Mouse (Mus musculus): ENCODE data around the gene Dst. TPM values are rescaled to one million over a fixed set of nuclear protein-coding genes. Genes with fewer than 3 reads are reported as not detected.
"Not testable (repeated sequence)": the region's sequence is repeated elsewhere in the genome, so short reads cannot be mapped to it uniquely, and the experiment has no call there.

Gene Dst
- polyA plus RNA-seq, 1 experiment from 2014 or later = 17.9 TPM

GRCm38 (mm10) chr1:34066401-34066800, 158.4 kb downstream of the Dst start:
- H3K27ac ChIP-seq (replicated peaks) = 0 out of 2 replicates have a peak overlapping the region, but pooled peaks have one; percentile 24
- 80% methylated on average over 4 of the region's 4 CpGs for WGBS

DNA sequence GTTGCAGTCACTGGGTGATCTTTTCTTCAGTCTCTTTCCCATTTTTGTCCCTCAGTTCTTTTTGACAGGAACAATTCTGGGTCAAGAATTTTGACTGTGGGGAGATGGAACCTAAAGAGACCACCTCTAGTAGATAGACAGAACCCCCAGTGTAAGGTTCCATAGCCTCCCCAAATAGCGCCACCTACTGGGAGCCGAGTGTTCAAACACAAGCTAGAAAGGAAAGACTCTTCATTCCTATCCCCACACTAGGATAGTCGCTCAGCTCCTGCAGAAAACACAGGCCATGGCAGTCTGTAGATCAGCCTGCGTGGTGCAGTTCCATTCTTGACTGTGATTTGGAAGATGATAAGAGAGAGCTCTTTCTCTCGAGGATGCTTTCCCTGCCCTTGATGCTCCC, 160.3 kb downstream of the Dst start:
- H3K9me3 ChIP-seq = no peaks in the 10 kb centered on the region
- no peak overlapping the region for H3K27ac ChIP-seq (replicated peaks)
- ATAC-seq (ENCODE audit: extremely low read depth, insufficient number of reproducible peaks, low FRiP score, low TSS enrichment) = no peak
- H3K9ac ChIP-seq = no peak overlapping the region
- H3K4me2 ChIP-seq = no peak overlapping the region
- H3K27me3 ChIP-seq (replicated peaks) = no peaks in the 10 kb centered on the region
- H3K36me3 ChIP-seq = no peaks in the 10 kb centered on the region
- H3K4me3 ChIP-seq = no peak overlapping the region
- 43% methylated on average over 5 of the region's 5 CpGs for WGBS
- H3K4me1 ChIP-seq = peaks cover 65% of the 10 kb centered on the region

More at GRCm38 (mm10) chr1:34066401-34066800, 158.4 kb downstream of the Dst start:
- H3K4me3 ChIP-seq; H3K36me3 ChIP-seq; H3K27me3 ChIP-seq (replicated peaks); ATAC-seq (ENCODE audit: extremely low read depth, insufficient number of reproducible peaks, low FRiP score, low TSS enrichment); H3K9me3 ChIP-seq; H3K9ac ChIP-seq; H3K4me2 ChIP-seq: not testable (repeated sequence)
- peaks cover 55% of the 10 kb centered on the region for H3K4me1 ChIP-seq

DNA sequence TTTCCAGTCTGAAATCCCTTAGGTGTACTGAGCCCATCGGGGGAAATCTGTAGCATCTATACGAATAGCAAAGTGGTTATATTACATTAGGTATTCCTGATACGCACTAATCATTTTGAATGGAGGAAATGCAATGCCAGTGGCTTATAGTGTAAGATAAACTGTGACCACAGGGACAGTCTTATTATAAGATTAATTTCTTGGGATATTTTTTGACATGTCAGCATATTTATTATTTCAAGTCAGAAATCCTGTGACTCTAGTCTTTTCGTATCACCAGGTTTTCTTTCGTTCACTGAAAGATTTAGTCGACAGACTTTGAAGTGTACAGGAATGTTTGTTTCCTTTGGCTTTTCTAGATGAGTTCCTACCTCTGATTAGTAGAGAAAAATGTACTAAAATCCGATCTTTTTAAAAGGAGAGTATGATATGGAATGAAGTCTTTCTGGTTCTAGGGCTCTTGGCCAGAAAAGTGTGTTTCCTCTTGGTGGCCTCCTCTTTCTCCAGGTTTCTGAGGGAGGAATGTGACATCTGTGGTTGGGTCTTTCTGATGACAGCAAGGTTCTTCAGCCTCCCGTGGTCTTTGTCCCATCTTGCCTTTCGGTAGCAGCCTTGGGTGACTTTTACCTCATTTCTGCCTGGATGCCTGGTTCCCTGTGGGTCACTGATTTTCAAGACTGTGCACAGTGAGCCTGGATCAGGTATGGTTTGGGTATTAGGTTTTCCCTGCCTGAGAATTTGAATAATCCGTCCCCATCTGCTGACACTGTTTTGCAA, 161.7 kb downstream of the Dst start:
- H3K9ac ChIP-seq = no peak overlapping the region
- no peak for ATAC-seq (ENCODE audit: extremely low read depth, insufficient number of reproducible peaks, low FRiP score, low TSS enrichment)
- peak overlapping the region; percentile 10; the same call in 1 of the 2 replicates for H3K4me2 ChIP-seq
- no peak overlapping the region for H3K4me3 ChIP-seq
- whole genome bisulfite sequencing = 76% methylated on average over 10 of the region's 10 CpGs
- H3K27ac ChIP-seq (replicated peaks) = no peak overlapping the region; the same call in 1 of the 2 replicates
- no peaks in the 10 kb centered on the region for H3K9me3 ChIP-seq
- no peaks in the 10 kb centered on the region for H3K27me3 ChIP-seq (replicated peaks)
- no peaks in the 10 kb centered on the region for H3K36me3 ChIP-seq
- peaks cover 69% of the 10 kb centered on the region for H3K4me1 ChIP-seq

DNA sequence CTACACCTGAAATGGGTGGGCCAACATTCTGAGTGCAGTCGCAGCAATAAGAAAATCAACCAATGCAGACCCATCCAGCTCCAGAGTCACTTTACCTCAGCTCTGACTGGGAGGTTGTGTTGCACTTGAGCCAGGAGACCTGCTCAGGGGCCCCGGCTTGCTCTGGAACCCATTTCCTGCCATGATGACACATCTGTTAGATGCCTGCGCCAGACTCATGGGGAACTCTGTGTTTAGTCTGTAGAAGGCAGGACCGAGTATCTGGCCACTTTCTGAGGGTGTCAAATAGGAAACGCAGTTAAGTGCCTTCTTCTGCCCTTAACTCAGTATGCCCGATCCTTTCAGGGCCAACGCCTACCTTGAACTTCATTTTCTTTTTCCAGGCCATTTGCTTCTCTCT, 162.4 kb downstream of the Dst start:
- H3K9ac ChIP-seq = no peak overlapping the region
- WGBS = 42% methylated on average over 7 of the region's 7 CpGs
- peaks cover 68% of the 10 kb centered on the region for H3K4me1 ChIP-seq
- no peak overlapping the region for H3K4me2 ChIP-seq
- no peak for ATAC-seq (ENCODE audit: extremely low read depth, insufficient number of reproducible peaks, low FRiP score, low TSS enrichment)
- H3K27me3 ChIP-seq (replicated peaks) = no peaks in the 10 kb centered on the region
- H3K9me3 ChIP-seq = no peaks in the 10 kb centered on the region
- peak overlapping the region; percentile 62; the same call in 1 of the 2 replicates for H3K27ac ChIP-seq (replicated peaks)
- H3K36me3 ChIP-seq = no peaks in the 10 kb centered on the region
- no peak overlapping the region for H3K4me3 ChIP-seq

DNA sequence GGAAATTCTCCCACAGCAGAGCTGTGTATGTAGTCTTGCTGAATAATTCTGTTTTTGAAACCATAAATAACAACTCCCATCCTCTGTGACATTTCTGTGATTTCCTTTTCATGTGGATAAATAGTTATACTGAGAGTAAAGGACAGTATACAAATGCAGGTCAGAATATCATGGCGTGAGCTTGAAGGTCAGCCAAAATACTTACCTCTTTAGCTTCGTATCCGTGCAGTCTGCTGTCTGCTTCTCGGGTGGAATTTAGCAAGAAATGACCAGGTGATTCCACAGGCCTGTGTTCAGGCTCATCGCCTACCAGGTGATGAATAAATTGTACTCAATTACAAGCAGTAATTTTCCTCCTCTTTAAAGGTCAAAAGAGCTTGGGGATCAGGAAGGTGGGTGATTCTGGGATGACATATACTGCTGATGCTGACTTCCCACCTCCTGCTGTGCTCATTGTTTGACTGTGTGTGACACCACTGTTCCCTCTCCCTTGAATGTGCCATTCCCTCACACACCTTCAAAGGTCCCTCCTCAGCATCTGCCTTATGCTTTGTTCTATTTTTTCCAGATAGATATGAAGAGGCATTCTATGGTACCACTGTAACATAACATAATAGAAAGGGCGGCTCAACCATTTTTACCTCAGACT, 163.1 kb downstream of the Dst start:
- no peak overlapping the region for H3K4me3 ChIP-seq
- no peaks in the 10 kb centered on the region for H3K9me3 ChIP-seq
- no peak for ATAC-seq (ENCODE audit: extremely low read depth, insufficient number of reproducible peaks, low FRiP score, low TSS enrichment)
- no peaks in the 10 kb centered on the region for H3K27me3 ChIP-seq (replicated peaks)
- no peak overlapping the region for H3K9ac ChIP-seq
- no peak overlapping the region; the same call in 1 of the 2 replicates for H3K4me2 ChIP-seq
- peaks cover 68% of the 10 kb centered on the region for H3K4me1 ChIP-seq
- 59% methylated on average over 6 of the region's 6 CpGs for WGBS
- H3K27ac ChIP-seq (replicated peaks) = peak overlapping the region; percentile 62
- no peaks in the 10 kb centered on the region for H3K36me3 ChIP-seq

GRCm38 (mm10) chr1:34072262-34072661, 164.2 kb downstream of the Dst start:
- no peak overlapping the region for H3K27ac ChIP-seq (replicated peaks)
- no peak for ATAC-seq (ENCODE audit: extremely low read depth, insufficient number of reproducible peaks, low FRiP score, low TSS enrichment)
- no peak overlapping the region for H3K4me2 ChIP-seq
- H3K27me3 ChIP-seq (replicated peaks) = no peaks in the 10 kb centered on the region
- no peak overlapping the region for H3K4me3 ChIP-seq
- H3K9me3 ChIP-seq = no peaks in the 10 kb centered on the region
- no peaks in the 10 kb centered on the region for H3K36me3 ChIP-seq
- H3K4me1 ChIP-seq = peaks cover 76% of the 10 kb centered on the region
- WGBS = 70% methylated on average over 7 of the region's 7 CpGs
- no peak overlapping the region for H3K9ac ChIP-seq

GRCm38 (mm10) chr1:34073436-34074169, 165.6 kb downstream of the Dst start:
- Histone ChIP-seq H3K9ac (no peak overlapping the region), H3K9me3 (no peaks in the 10 kb centered on the region), H3K4me1 (peaks cover 81% of the 10 kb centered on the region), H3K36me3 (no peaks in the 10 kb centered on the region), H3K27me3 (replicated peaks) (no peaks in the 10 kb centered on the region), H3K4me3 (no peak overlapping the region), H3K4me2 (peak overlapping the region; percentile 51; the same call in 1 of the 2 replicates), H3K27ac (replicated peaks) (0 out of 2 replicates have a peak overlapping the region, but pooled peaks have one; percentile 32)
- ATAC-seq (ENCODE audit: extremely low read depth, insufficient number of reproducible peaks, low FRiP score, low TSS enrichment) = no peak
- 38% methylated on average over 10 of the region's 10 CpGs for WGBS

- H3K9me3 ChIP-seq = no peaks in the 10 kb centered on the region
- 35% methylated on average over 15 of the region's 15 CpGs for WGBS
- H3K27me3 ChIP-seq (replicated peaks) = no peaks in the 10 kb centered on the region
- ATAC-seq (ENCODE audit: extremely low read depth, insufficient number of reproducible peaks, low FRiP score, low TSS enrichment) = no peak
- H3K27ac ChIP-seq (replicated peaks) = peak overlapping the region; percentile 73
- H3K9ac ChIP-seq = peak overlapping the region; percentile 16
- H3K4me3 ChIP-seq = peak overlapping the region; percentile 7; the same call in 1 of the 2 replicates
- H3K4me2 ChIP-seq = peak overlapping the region; percentile 51
- no peaks in the 10 kb centered on the region for H3K36me3 ChIP-seq
- H3K4me1 ChIP-seq = peaks cover 72% of the 10 kb centered on the region
These were observed 166.5 kb downstream of the Dst start for GRCm38 (mm10) chr1:34074245-34075187.

DNA sequence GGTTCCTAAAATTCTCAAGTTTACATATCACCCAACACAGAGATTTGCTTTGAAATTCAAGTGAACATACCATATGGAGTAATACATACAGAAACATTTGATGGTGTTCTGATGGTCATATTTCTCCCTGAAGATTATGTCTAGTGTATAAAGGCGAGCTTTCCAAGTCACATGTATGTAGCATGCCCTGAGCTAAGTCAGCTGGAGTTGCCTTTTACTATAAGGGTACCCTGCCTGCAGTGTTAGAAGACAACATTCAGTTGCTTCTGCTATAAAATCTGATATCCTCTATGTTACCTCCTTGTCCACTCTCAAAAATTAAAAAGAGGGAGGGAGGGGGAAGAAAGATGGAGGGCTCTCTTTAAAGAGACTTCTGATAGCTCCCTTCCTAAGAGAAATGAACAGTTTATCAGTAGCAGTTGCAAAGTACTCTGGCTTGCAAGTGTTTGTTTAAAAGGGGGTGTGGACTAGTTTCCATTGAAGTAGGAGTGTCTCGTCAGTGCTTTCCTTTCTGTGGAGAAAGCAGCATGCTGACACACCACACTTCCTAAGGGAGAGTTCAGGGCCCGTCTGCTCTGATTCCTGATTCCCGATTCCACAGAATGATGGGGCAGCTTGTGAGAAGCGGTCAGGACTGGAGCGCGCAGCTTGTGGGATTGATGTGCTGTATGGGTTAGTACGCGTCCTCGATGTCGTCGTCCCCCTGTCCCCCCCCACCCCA, 168.8 kb downstream of the Dst start:
- H3K27ac ChIP-seq (replicated peaks) = no peak overlapping the region; the same call in 1 of the 2 replicates
- no peak for ATAC-seq (ENCODE audit: extremely low read depth, insufficient number of reproducible peaks, low FRiP score, low TSS enrichment)

DNA sequence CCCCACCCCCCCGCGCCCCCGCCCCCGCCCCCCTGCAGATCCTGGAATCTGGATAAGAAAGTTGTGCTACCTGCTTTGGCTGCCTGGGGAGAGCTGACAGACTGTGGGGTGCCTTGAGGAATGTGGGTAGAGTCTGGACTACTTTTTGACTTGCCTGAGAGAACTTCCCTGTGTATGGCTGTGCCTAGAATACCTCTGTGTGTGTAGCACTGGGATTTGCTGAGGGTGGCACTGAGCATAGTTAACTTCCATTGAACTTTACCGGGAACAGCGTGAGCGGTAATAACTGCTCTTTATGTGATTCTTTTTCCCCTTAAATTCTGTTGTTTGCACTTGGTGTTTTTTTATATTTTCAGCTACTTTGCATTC, 169.4 kb downstream of the Dst start:
- WGBS = 14% methylated on average over 7 of the region's 7 CpGs
- no peaks in the 10 kb centered on the region for H3K9me3 ChIP-seq
- peaks cover 47% of the 10 kb centered on the region for H3K4me1 ChIP-seq
- no peaks in the 10 kb centered on the region for H3K36me3 ChIP-seq
- H3K27ac ChIP-seq (replicated peaks) = no peak overlapping the region
- H3K4me3 ChIP-seq = peak overlapping the region; percentile 32
- ATAC-seq (ENCODE audit: extremely low read depth, insufficient number of reproducible peaks, low FRiP score, low TSS enrichment) = no peak
- H3K27me3 ChIP-seq (replicated peaks) = no peaks in the 10 kb centered on the region
- H3K9ac ChIP-seq = peak overlapping the region; percentile 71
- peak overlapping the region; percentile 63 for H3K4me2 ChIP-seq

More for the DNA sequence above, 168.8 kb downstream of the Dst start:
- peak overlapping the region; percentile 63 for H3K4me2 ChIP-seq
- H3K9me3 ChIP-seq = no peaks in the 10 kb centered on the region
- no peaks in the 10 kb centered on the region for H3K27me3 ChIP-seq (replicated peaks)
- H3K9ac ChIP-seq = peak overlapping the region; percentile 71
- H3K36me3 ChIP-seq = no peaks in the 10 kb centered on the region
- WGBS = 7% methylated on average over 12 of the region's 12 CpGs
- peaks cover 52% of the 10 kb centered on the region for H3K4me1 ChIP-seq
- H3K4me3 ChIP-seq = peak overlapping the region; percentile 32

All from heart, embryonic 13.5 days (tissue).